8 mouse cellular contexts compared by ENCODE assay signal in genomic region chr19:57313891-57314345, GRCm38 (mm10). TPM values are rescaled to one million over a fixed set of nuclear protein-coding genes. Genes with fewer than 3 reads are reported as not detected.
A peak's percentile ranks its signal among the peaks of the same experiment; 100 is the strongest.
DNase-seq lines count a peak whose midpoint lies in the region; ATAC-seq lines count a peak whose summit lies in the region.

No protein-coding gene starts in this region.

- no peaks in the 10 kb centered on the region for H3K9me3 ChIP-seq in kidney, embryonic 15.5 days (replicated peaks)
- H3K9me3 ChIP-seq in forebrain, embryonic 15.5 days: no peaks in the 10 kb centered on the region
- H3K9me3 ChIP-seq in midbrain, embryonic 10.5 days (replicated peaks): no peaks in the 10 kb centered on the region

- peaks cover 16% of the 10 kb centered on the region for H3K27me3 ChIP-seq in kidney, embryonic 15.5 days
- H3K27me3 ChIP-seq in forebrain, embryonic 15.5 days: no peaks in the 10 kb centered on the region
- H3K27me3 ChIP-seq in midbrain, embryonic 10.5 days (ENCODE audit: low read depth, poor library complexity, severe bottlenecking): peaks cover 60% of the 10 kb centered on the region

- peak overlapping the region; percentile 54; the same call in 1 of the 2 replicates for H3K27ac ChIP-seq in kidney, embryonic 15.5 days
- H3K27ac ChIP-seq in forebrain, embryonic 15.5 days (replicated peaks): peak overlapping the region; percentile 86
- no peak overlapping the region for H3K27ac ChIP-seq in midbrain, embryonic 10.5 days (replicated peaks)

- DNase-seq in kidney, postnatal 10 days: no peak
- peak; percentile 20 for DNase-seq in NIH3T3 (ENCODE audit: low read depth)
- no peak for DNase-seq in midbrain, embryonic 10.5 days (ENCODE audit: low spot score)
- no peak for DNase-seq in urinary bladder, postnatal 36 days (ENCODE audit: low spot score in 2 of 2)
- no peak for DNase-seq in spleen, postnatal 4 days (ENCODE audit: low spot score in 2 of 2)
- DNase-seq in gastrocnemius, adult 18-20 months (ENCODE audit: low spot score): no peak

- no peaks in the 10 kb centered on the region for H3K36me3 ChIP-seq in kidney, embryonic 15.5 days
- no peaks in the 10 kb centered on the region for H3K36me3 ChIP-seq in forebrain, embryonic 15.5 days
- no peaks in the 10 kb centered on the region for H3K36me3 ChIP-seq in midbrain, embryonic 10.5 days

- 0 out of 2 replicates have a peak overlapping the region, but pooled peaks have one; percentile 41 for H3K9ac ChIP-seq in kidney, embryonic 15.5 days
- peak overlapping the region; percentile 71 for H3K9ac ChIP-seq in forebrain, embryonic 15.5 days (replicated peaks)

- H3K4me1 ChIP-seq in kidney, embryonic 15.5 days: peaks cover 14% of the 10 kb centered on the region
- peaks cover 25% of the 10 kb centered on the region for H3K4me1 ChIP-seq in forebrain, embryonic 15.5 days
- H3K4me1 ChIP-seq in midbrain, embryonic 10.5 days: peaks cover 12% of the 10 kb centered on the region

- no peak for ATAC-seq in kidney, embryonic 15.5 days (replicated peaks; ENCODE audit: low FRiP score)
- ATAC-seq in forebrain, embryonic 15.5 days (replicated peaks): no peak

- peak overlapping the region; percentile 57 for H3K4me3 ChIP-seq in kidney, embryonic 15.5 days (replicated peaks)
- H3K4me3 ChIP-seq in forebrain, embryonic 15.5 days: peak overlapping the region; percentile 65
- peak overlapping the region; percentile 69 for H3K4me3 ChIP-seq in midbrain, embryonic 10.5 days

- H3K4me2 ChIP-seq in kidney, embryonic 15.5 days: peak overlapping the region; percentile 96
- H3K4me2 ChIP-seq in forebrain, embryonic 15.5 days (replicated peaks): peak overlapping the region; percentile 91

- WGBS in kidney, embryonic 15.5 days: 50% methylated on average over 3 of the region's 3 CpGs
- WGBS in forebrain, embryonic 15.5 days: 55% methylated on average over 3 of the region's 3 CpGs
- WGBS in midbrain, embryonic 10.5 days: 80% methylated on average over 3 of the region's 3 CpGs

RNA-seq across cellular contexts. Expression of gene Ablim1, which starts 0.8 kb away (rescaled TPM):
- polyA plus RNA-seq in kidney, embryonic 15.5 days (2015; fragmentation: Nextera tagmentation; extraction: Ambion mirVana): 35.2 and 35.8 TPM in 2 replicates
- polyA plus RNA-seq in forebrain, embryonic 15.5 days (2015; fragmentation: Nextera tagmentation; extraction: Ambion mirVana): 37.8 TPM in 2 replicates
- 17.8 and 22.2 TPM in 2 replicates for polyA plus RNA-seq in midbrain, embryonic 10.5 days (2016; fragmentation: Nextera tagmentation; extraction: Ambion mirVana)
- total RNA-seq in gastrocnemius, adult 18-20 months (2021): 10 to 100 TPM; 36.0 to 65.7 TPM

RNA-seq across cellular contexts. Expression of gene Fam160b1, which starts 46.6 kb away (rescaled TPM):
- polyA plus RNA-seq in kidney, embryonic 15.5 days (2015; fragmentation: Nextera tagmentation; extraction: Ambion mirVana): 12.6 and 14.1 TPM in 2 replicates
- 13.8 and 15.7 TPM in 2 replicates for polyA plus RNA-seq in forebrain, embryonic 15.5 days (2015; fragmentation: Nextera tagmentation; extraction: Ambion mirVana)
- polyA plus RNA-seq in midbrain, embryonic 10.5 days (2016; fragmentation: Nextera tagmentation; extraction: Ambion mirVana): 10.2 and 11.0 TPM in 2 replicates
- total RNA-seq in gastrocnemius, adult 18-20 months (2021): 1 to 10 TPM; 8.8 to 9.7 TPM
